ENCODE assay signal across 8 mouse cellular contexts in the genomic region with DNA sequence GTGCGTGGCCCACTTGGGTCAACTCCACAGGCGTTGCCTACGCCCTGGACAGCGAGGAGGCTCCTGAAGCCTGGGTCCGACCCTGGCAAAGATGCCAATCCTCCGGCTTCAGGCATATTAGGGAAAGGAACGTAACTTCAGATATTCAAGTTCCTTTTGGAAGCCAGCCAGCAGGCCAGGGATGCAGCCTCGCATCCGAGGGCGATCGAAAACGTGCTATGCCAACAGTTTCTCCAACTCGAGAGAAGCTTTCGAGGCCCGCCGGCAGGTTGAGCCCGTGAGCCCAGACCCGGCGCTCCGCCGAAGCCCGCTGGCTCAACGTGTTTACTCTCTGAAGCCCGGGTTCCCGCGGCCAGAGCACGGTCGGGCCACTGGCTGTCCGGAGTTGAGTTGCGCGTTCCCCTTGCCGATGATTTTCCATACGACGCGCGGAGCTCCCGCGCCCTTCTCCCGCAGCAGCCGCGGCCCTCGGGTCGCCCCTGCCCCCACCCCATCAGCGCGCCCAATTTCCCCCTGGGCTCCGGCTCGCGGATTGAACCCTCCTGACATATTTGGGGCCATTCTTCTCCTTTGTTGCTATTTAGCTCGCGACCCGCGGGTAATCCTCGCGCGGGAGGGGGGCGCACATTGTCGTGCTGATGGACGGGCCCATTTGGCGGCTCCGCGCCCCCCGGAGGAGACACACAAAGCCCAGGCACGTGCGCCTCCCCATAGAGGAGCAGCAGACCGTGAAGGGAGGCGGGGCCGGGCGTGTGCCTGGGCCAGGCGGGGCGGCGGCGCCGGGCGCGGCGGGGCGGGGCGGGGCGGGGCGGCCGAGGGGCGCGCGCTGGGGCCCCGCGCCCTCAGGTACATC. TPM values are rescaled to one million over a fixed set of nuclear protein-coding genes. Genes with fewer than 3 reads are reported as not detected.
A peak's percentile ranks its signal among the peaks of the same experiment; 100 is the strongest.
DNase-seq lines count a peak whose midpoint lies in the region; ATAC-seq lines count a peak whose summit lies in the region.

A gene (plus strand): TSS at position 846 of the 853 bp plus-strand sequence.

- DNase-seq in ovary, postnatal 36 days (ENCODE audit: low spot score), result peak; percentile 28
- no peak for DNase-seq in ovary, adult 18-20 months (ENCODE audit: low spot score)
- peak; percentile 26 for DNase-seq in cerebellum, adult 11-12 months
- peak; percentile 94 for DNase-seq in forebrain, embryonic 14.5 days (ENCODE audit: low spot score)
- peak; percentile 13 for DNase-seq in kidney, adult 9 months
- DNase-seq in liver, result peak; percentile 31
- peak; percentile 54 for DNase-seq in yolk sac, embryonic 10.5 days (ENCODE audit: low spot score)

- H3K4me2 ChIP-seq in forebrain, embryonic 14.5 days (ENCODE audit: low read length), result peak within 1 kb of the TSS; percentile 86
- peak within 1 kb of the TSS; percentile 89 for H3K4me2 ChIP-seq in neural tube, embryonic 12.5 days (replicated peaks)

- peak within 1 kb of the TSS; percentile 99 for H3K9ac ChIP-seq in forebrain, embryonic 14.5 days (ENCODE audit: low read length)
- peak within 1 kb of the TSS; percentile 89 for H3K9ac ChIP-seq in neural tube, embryonic 12.5 days

- peaks cover 43% of the 10 kb centered on the region for H3K4me1 ChIP-seq in forebrain, embryonic 14.5 days (ENCODE audit: control insufficient read depth, insufficient read depth, low read length)
- peaks cover 53% of the 10 kb centered on the region for H3K4me1 ChIP-seq in neural tube, embryonic 12.5 days

- peaks cover 6% of the 10 kb centered on the region for H3K27me3 ChIP-seq in forebrain, embryonic 14.5 days (replicated peaks; ENCODE audit: control insufficient read depth, insufficient read depth, low read length)
- peaks cover 49% of the 10 kb centered on the region for H3K27me3 ChIP-seq in neural tube, embryonic 12.5 days (replicated peaks)

- WGBS in forebrain, embryonic 14.5 days, result 1% methylated on average over 82 of the region's 86 CpGs
- WGBS in neural tube, embryonic 12.5 days, result under 1% methylated on average over 61 of the region's 86 CpGs

- H3K36me3 ChIP-seq in forebrain, embryonic 14.5 days (ENCODE audit: control insufficient read depth, insufficient read depth, low read length), result no peaks in the 10 kb centered on the region
- no peaks in the 10 kb centered on the region for H3K36me3 ChIP-seq in neural tube, embryonic 12.5 days

- H3K27ac ChIP-seq in forebrain, embryonic 14.5 days (ENCODE audit: low read depth, low read length), result peak within 1 kb of the TSS; percentile 98
- H3K27ac ChIP-seq in neural tube, embryonic 12.5 days, result peak within 1 kb of the TSS; percentile 91

- H3K9me3 ChIP-seq in forebrain, embryonic 14.5 days (replicated peaks; ENCODE audit: control insufficient read depth, low read length), result no peaks in the 10 kb centered on the region
- no peaks in the 10 kb centered on the region for H3K9me3 ChIP-seq in neural tube, embryonic 12.5 days

- H3K4me3 ChIP-seq in forebrain, embryonic 14.5 days (ENCODE audit: low read depth, low read length), result peak within 1 kb of the TSS; percentile 93
- H3K4me3 ChIP-seq in neural tube, embryonic 12.5 days, result peak within 1 kb of the TSS; percentile 72

- peak; percentile 69 for ATAC-seq in forebrain, embryonic 14.5 days
- peak; percentile 63 for ATAC-seq in neural tube, embryonic 12.5 days (ENCODE audit: low FRiP score, low read depth)

RNA-seq across cellular contexts. Expression of the gene that starts here (rescaled TPM):
- 12.6 and 14.7 TPM in 2 replicates for polyA plus RNA-seq in forebrain, embryonic 14.5 days (2014; fragmentation: Nextera tagmentation; extraction: Ambion mirVana)
- 8.4 and 9.3 TPM in 2 replicates for polyA plus RNA-seq in neural tube, embryonic 12.5 days (2016; fragmentation: Nextera tagmentation; extraction: Ambion mirVana)
